Mouse (Mus musculus) cerebellum, postnatal 36 days (tissue): ENCODE data around the gene Ankrd44.
A peak's percentile ranks its signal among the peaks of the same experiment; 100 is the strongest.

Experiments
- DNase-seq, 2 experiments: peaks; one replicate each; pipeline ENCODE4 v3.0.0; 2021 to 2022; ENCODE audit warnings: mixed read lengths in 2 of 2

Ankrd44 gene

DNA sequence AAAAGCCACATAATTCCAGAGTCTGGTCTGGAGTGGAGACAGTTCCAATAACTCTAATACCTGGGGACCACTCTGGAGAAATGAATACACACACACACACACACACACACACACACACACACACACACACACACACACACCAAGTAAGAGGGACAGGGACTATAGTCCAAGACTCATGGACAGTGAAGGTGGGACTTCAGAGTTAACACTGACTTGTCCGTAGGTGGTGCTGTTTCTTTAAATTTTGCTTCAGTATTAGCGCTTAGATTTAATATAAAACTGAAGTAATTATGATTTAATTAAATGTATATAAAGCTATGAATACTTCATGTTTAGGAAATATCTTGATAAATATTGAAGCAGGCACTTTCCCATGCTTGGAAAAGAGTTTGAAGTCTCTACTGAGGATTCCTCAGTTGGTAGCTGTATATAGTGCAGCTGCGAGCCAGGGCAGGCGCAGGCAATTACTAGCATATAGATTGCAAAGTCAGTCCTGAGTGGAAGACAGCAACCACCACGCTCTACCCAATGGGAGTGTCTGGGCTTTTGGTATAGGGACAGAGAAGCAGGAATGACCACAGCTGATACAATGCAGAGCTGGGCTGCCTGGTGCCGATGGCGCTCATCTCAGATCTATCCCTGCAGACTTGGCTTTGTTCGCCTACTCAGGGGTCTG, 170.4 kb downstream of the Ankrd44 start:
- DNase-seq: no peak

DNA sequence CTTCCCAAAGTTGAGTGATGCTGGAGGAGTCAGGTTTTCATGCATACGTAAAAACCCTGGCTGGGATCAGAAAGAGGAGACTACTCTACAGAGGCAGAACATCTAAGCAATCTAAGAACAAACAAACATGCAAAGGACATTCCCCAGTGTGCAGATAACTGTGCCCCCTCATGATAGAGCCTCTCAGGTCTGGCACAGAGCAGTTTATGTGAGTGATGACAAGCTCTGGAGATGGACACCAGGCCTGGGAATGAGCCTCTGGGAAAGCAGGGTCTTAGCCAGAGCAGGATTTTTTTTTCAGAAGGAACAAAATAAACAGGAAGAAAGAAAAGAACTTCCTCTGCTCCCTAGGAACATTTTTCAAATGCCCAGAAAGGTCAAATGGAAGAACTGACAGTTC, 176.2 kb downstream of the Ankrd44 start:
- DNase-seq: no peak

- DNase-seq: no peak
These were observed 176.7 kb downstream of the Ankrd44 start for GRCm38 (mm10) chr1:54749516-54749915.

DNA sequence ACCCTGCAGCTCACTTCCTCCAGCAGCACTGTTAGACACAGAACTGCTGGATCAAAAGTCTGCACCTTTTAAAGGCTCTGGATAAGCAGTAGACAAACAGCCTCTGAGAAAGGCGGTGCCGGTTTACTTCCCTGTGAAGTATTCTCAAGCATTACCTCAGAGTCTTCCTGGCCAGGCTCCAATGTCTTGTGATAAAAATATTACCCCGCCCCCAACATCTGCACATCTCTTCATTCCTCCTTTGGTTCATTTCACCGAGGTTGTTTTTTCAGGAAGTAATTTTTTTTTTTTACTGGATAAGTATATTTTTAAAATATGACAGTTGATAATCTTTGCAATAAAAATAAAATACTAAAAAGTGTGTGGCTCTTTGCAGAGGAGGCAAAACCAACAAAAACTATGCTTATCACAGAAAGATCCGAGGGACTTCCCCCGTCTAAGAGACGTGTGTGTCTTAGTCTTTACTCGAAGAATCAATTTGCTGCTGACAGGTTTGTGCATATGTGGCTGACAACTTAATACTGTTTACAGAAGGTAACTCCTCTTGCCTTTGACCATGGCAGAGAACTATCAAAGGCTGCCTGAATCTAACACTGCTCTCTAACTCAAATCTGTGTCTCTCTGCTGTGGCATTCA, 178.3 kb downstream of the Ankrd44 start:
- no peak for DNase-seq

DNA sequence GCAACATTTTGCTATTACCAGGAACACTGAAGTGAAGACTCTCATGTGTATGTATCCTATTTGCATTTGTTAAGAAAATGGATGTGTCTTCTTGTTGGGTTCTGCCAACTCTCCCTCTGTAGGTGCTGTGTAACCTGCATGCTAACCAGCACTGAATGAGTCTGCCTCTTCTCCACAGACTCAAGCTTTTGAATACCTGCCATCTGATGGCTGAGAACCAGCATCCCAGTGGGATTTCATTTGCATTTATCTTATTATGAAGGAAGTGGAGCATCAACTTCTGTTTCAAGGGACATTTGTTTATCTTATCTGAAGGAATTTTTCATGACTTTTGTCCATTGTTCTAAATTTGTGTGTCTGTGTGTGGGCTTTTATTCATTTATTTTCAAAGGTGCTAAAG, 180.5 kb downstream of the Ankrd44 start:
- no peak for DNase-seq

- DNase-seq: no peak
These were observed 182.0 kb downstream of the Ankrd44 start for GRCm38 (mm10) chr1:54744171-54744570.

- DNase-seq: no peak
These were observed 183.1 kb downstream of the Ankrd44 start for GRCm38 (mm10) chr1:54743072-54743471.

- peak; percentile 9 to 19 for DNase-seq
These were observed 185.3 kb downstream of the Ankrd44 start for GRCm38 (mm10) chr1:54740936-54741335.

DNA sequence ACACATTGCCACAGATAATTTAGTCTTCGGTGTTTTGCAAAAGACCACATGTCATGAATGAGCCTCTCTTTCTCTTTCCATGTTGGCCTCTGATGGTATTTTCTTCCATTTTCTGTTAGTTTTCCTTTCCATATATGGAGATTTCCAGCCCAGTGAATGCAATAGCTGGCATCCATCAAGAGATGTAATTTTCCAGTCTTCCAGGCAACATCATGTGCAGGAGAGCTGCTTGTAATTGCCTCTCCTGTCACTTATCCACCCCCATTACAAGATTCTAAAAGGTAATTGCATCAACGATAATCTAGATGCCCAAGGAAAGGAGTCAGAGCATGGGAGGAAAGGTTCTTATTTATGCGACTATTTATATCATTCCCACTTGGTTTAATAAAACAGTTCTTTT, 188.7 kb downstream of the Ankrd44 start:
- no peak for DNase-seq

DNA sequence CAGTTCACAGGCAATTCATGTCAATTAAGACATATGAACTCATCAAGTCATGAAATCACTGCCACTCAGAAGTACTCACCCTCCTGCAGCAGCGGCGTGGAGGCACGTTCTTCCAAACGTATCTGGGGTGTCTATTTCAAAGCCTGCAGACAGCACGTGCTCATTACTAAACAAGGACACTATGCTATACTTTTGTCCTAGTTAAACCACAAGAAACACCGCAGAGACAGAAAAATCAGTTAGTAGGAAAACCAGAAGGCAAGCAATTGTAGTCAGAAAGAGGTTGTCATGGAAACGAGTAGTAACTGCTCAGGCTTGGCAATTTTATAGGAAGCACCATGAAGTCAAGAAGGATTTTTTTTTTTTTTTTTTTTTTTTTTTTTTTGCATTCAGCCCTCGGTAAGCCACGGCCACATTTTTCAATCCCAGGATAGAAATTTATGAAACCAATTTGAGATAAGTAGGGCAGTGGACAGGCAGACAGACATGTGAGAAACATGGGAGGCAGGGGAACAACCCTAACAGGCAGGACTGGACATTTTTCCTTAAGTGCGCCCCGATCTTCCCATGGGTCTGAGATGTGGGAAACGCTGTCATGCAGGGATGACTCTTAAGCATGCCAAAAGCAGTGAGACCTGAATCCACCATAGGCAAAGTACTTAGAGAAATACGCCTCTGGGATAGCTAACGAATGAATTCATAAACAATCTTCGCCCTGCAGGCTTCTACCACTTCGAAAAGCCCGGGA, 191.1 kb downstream of the Ankrd44 start:
- no peak for DNase-seq

GRCm38 (mm10) chr1:54729316-54729715, 196.9 kb downstream of the Ankrd44 start:
- no peak for DNase-seq

GRCm38 (mm10) chr1:54726555-54726954, 199.6 kb downstream of the Ankrd44 start:
- DNase-seq: no peak

DNA sequence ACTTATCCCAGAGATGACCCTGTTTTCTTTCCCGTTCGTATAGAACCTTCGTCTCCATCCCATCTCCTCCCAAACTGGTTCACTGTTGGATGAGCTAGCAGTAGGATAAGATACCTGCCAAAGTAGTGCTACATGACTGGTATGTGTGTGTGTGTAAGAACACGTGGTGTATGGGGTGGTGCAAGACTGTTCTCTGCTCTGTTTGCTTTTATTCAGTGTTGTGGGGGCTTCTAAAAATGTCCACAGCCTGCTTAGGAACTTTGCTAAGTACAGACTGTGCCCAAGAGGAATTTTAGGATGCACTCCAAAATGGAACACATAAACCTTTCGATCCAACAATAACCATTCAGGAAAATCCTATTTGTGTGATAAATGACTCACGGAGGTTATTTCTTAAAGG, 209.3 kb downstream of the Ankrd44 start:
- DNase-seq: no peak

GRCm38 (mm10) chr1:54715061-54715760, 211.0 kb downstream of the Ankrd44 start:
- no peak for DNase-seq

DNA sequence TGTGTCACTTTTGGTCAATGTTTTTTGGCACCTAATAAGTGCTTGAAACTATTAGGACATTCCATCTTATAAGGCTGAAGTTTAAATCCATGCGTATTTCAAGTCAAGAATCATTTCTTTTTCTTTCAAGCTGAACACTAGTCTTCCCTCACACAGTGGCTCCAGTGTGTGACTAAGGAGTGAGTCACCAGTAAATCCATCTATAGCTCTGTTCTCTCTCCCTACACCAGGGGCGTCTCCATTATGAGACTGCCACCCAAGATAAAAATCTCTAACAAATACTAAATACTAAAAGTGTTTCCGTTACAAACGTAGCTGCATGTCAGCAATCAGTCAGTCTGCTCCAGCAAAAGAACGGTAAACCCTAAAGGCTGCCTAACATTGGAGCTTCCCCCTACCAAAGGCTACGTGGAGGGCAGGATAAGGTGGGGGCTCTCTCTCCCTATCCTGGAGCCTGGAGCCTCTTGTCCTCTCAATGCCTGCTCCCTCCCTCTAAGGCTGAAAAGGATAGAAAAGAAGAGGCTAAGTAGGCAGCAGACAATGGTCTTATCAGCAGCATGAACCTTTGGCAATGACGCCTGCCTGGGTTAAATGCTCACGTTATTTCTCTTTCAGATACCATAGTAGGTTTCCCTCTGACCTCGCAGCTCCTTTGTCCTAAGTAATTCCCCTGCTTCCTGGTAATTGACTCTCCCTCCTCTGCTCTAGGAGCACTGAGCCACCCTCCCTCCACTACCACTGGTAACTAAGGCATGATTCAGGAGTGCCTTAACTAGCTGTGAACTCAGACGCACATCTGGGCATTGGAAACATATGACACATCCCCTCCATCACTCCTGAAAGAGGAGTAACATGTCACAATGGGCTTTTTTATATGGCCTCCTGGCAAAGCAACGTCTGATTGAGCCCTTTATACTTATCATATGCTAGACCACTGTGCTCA, 212.7 kb downstream of the Ankrd44 start:
- DNase-seq: no peak

GRCm38 (mm10) chr1:54711568-54711967, 214.6 kb downstream of the Ankrd44 start:
- DNase-seq: no peak

GRCm38 (mm10) chr1:54710550-54710949, 215.6 kb downstream of the Ankrd44 start:
- no peak for DNase-seq

DNA sequence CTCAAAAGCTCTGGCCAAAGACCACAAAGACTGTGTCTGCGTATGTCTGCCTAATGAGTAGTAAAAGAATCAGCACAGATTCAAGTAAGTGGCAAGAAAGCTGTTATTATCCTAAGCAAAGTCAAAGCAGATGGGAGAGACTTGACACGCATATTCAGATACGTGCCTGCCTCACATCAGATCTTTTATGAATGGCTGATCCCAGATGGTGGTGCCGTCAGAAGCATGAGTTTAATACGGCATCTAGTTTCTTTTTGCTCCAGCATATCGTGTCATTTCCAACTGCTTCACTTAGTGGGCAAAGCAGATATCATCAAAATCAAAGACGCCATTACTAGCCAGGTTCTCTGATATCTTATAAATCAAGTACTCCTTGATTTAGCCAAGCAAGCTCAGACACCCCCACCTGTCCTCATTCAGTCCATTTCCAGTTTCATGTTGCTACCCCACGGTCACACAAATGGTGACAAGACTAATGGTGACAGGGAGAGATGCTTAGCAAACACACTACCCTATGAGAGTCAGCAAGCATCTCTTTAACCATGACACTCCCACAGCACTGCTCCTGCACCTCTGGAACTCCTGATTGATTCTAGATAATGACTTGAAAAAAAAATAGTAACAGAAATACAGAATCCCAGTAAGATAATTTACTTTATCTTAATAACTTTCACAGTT, 218.2 kb downstream of the Ankrd44 start:
- no peak for DNase-seq

GRCm38 (mm10) chr1:54707036-54707887, 218.9 kb downstream of the Ankrd44 start:
- DNase-seq: no peak

GRCm38 (mm10) chr1:54706621-54707020, 219.6 kb downstream of the Ankrd44 start:
- DNase-seq: no peak

DNA sequence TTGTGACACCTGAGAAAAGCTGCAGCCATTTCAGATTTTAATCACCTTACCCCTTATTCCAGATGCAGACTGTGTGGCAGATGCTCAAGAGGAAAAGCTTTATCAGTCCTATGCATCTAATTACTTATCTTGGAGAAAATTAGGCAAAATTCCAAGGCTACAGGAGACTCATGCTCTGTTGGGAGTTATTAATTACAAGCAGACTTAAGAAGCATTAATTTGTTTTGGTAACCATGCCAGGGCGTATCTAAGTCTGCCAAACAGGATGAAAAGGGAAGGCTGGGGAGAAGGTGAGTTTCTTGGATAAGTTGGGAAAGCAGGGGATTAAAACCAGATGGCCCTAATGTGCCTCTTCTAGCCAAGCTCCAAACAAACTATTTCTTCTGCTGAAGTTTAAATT, 222.7 kb downstream of the Ankrd44 start:
- DNase-seq: no peak
